Mouse (Mus musculus): ENCODE measurements at regions not wholly inside any gene's neighbourhood (a gene's known extent, or its start where the extent isn't known, plus 50 kb on each side); places are given as distances from the start of the nearest gene placed in this dataset.

DNA sequence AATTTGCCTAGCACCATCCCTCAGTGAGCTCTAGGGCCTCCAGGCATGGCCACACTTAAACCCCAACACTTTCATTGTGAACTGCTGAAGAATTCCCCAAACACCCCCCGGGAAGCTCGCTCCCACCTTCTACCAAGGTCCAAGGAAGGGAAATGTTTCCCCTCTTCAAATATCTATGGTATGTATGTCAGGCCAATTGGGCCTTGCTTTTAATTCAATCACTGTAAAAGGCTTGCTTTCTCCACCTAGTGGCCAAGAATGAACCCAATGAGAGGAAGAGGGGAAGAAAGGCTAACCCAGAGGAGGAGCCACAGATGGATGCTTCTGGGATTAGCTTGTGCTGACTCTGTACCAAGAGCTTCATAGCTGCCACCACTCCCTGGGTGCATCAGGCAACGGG, 336.3 kb upstream of the Tgfbr2 start:
- ATAC-seq: no peak

GRCm38 (mm10) chr9:116507756-116508155, 332.6 kb upstream of the Tgfbr2 start:
- ATAC-seq: no peak

- no peak for ATAC-seq
These were observed 327.7 kb upstream of the Tgfbr2 start for GRCm38 (mm10) chr9:116502831-116503230.

DNA sequence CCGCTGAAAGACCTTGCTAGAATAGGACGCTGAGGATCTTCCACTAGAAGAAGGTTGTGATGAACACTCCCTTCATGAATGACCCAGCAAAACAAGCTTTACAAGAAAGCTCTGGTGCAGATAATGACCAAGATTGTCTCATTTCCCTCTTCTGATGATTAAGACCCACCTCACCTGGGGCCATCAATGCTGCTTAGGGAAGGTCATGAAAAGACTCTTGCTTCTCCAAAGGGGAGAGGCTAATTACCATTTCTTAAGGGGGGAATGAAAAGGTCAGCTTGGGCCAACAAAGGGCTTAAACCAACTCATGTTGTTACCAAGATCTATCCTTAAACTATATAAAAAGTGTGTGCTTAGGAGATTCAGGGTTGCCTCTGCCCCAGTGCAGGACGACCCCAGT, 325.8 kb upstream of the Tgfbr2 start:
- ATAC-seq: no peak

- ATAC-seq: no peak
These were observed 316.1 kb upstream of the Tgfbr2 start for GRCm38 (mm10) chr9:116491227-116491626.

DNA sequence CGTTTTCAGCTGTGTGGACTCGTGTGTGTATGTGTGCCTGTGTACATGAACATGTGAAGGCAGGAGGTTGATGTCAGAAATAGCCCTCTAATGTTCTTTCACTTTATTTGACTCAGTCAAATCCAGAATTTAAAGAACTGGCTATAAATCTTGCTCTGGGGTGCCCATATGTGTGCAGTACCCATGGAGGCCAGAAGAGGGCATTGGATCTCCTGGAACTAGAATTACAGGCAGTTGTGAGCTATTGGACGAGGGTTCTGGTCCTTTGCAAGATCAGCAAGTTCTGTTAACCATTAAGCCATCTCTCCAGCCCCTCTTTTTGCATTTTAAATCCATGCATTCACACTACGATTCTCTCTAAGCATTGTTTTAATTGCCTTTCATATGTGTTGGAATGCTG, 314.6 kb upstream of the Tgfbr2 start:
- ATAC-seq: no peak

GRCm38 (mm10) chr9:116489273-116489672, 314.1 kb upstream of the Tgfbr2 start:
- ATAC-seq: no peak

DNA sequence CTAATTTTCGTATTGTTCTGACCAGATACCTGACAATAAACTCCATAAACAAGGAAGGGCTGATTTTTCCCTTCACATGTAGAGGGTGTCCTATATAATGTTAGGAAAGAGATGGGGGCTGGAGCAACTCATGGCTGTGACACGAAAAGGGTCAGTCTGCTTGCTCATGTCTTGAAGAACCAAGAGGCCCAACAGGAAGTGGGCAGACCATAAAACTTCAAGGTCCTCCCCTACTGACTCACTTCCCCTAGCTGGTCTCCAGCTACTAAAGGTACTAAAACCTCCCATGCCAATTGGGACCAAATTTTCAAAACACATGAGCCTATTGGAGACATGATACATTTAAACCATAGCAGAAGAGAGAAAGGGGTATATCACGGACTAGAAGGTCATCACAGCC, 302.1 kb upstream of the Tgfbr2 start:
- no peak for ATAC-seq

DNA sequence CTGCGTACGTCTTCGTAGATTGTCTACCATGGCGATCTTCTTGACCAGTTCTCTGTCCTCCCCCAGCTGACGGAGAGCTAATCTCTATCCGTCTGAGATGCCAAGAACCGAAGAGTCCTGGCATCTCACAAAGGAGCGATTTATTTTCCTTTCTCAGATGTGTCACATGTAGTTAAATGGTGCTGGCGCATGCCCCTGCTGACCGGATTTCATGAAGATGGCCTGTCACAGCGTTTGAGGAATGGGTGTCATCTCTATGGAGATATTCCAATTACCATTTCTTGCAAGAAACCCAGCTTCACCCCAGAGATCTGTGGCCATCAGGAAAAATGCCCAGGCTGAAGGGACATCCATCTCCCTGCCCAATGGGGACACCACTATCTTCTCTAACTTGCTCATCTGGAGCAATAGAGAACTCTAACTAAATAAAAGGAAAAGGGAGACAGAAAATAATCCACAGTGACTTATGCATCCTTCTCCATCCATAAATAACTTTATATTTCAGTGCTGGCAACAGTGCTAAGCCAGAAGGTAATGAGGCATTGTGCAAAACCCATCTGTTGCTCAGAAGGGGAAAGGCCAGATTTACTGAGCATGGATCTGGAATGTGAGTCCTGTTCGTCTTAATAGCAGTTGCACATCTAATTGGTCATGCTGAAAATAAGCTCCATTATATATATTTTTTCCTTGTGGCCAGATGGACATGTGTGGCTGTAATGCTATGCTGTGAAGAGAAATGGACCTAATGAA, 300.2 kb upstream of the Tgfbr2 start:
- no peak for ATAC-seq

DNA sequence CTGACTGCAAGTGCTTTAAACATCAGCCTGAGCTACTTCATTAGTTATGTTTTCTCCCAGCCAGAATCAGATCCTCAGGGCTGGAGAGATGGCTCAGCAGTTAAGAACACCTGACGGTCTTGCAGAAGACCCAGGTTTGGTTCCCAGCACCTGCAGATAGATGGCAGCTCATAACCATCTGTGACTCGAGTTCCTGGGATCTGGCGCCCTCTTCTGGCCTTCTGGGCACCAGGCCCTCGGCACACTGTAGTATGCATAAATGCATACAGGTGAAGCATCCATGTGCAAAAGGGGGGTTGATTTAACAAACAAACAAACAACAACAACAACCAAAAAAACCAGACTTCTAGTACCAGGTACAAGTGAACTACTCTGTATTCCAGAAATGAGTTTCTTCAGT, 297.7 kb upstream of the Tgfbr2 start:
- no peak for ATAC-seq

- ATAC-seq: no peak
These were observed 293.6 kb upstream of the Tgfbr2 start for GRCm38 (mm10) chr9:116468569-116469250.

DNA sequence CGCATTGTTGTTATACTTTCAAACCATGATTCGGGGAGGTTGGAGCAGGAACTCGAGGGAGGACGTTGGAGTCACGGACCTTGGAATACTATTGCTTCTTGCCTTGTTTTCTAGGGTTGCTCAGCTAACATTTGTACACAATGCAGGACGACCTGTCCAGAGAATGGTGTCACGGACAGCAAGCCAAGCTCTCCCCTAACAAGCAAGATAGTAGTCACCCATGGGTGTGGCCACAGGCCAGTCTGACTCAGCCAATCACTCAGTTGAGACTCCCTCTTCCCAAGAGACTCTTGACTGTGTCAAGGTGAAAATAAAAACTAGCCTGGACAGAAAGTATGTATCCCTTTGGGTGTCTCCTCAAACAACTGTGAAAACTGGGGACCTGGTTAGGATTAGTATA, 291.2 kb upstream of the Tgfbr2 start:
- no peak for ATAC-seq

- no peak for ATAC-seq
These were observed 289.5 kb upstream of the Tgfbr2 start for GRCm38 (mm10) chr9:116464626-116465025.

- no peak for ATAC-seq
These were observed 287.1 kb upstream of the Tgfbr2 start for GRCm38 (mm10) chr9:116462232-116462631.

DNA sequence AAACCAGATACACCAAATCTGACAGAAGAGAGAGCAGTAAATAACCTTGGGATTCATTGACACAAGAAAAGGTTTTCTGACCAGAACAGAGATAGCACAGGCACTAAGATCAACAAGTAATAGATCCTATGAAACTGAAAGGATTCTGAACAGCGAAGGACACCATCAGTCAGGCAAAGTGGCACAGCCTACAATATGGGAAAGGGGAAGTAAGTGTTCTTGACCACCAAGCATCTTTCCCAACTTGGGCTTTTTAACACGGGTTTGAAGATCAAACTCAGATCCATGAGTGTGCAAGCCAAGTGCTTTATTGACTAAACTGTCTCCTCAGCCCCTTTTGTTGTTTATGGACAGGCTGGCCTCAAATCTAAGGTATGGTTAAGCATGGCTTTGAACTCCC, 284.9 kb upstream of the Tgfbr2 start:
- ATAC-seq: no peak

DNA sequence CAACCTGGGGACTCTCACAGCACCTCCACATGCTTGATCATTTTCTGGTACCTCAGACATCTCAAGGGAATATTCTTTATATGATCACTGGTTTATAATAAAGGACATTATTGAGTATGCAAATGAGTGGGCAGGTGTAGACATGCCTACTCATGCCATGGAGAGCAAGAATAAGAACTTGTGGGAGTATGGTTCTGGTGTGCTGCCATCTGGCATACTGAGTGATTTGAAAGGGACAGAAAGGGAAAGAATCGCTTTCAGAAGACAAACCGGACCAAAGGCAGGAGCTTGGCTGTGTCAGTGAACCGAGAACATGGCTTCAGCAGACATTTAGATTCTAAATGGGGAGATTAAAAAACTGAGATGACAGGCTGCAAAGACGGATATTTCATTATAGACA, 276.9 kb upstream of the Tgfbr2 start:
- ATAC-seq: no peak

- no peak for ATAC-seq
These were observed 275.7 kb upstream of the Tgfbr2 start for GRCm38 (mm10) chr9:116450829-116451228.

GRCm38 (mm10) chr9:116447734-116448133, 272.6 kb upstream of the Tgfbr2 start:
- no peak for ATAC-seq

- ATAC-seq: no peak
These were observed 263.4 kb upstream of the Tgfbr2 start for GRCm38 (mm10) chr9:116438580-116438979.

DNA sequence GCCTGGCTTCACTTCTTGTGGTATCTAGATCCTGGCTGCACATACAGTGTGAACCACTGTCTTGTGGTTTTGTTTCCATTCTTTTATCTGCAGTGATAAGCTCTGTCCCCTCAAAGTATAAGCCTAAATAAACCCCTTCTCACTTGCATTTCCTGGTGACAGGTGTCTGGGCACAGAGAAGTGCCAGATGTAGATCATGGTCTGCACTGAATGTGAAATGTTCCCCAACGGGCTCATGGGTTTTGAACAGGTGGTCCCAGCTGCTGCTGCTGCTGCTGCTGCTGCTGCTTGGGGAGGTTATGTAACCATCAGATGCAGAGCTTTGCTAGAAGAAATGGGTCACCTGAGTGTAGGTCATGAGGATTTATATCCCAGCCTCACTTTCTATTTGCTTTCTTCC, 259.3 kb upstream of the Tgfbr2 start:
- no peak for ATAC-seq

GRCm38 (mm10) chr9:116429061-116429460, 253.9 kb upstream of the Tgfbr2 start:
- no peak for ATAC-seq

GRCm38 (mm10) chr9:116428475-116428874, 253.3 kb upstream of the Tgfbr2 start:
- ATAC-seq: no peak

DNA sequence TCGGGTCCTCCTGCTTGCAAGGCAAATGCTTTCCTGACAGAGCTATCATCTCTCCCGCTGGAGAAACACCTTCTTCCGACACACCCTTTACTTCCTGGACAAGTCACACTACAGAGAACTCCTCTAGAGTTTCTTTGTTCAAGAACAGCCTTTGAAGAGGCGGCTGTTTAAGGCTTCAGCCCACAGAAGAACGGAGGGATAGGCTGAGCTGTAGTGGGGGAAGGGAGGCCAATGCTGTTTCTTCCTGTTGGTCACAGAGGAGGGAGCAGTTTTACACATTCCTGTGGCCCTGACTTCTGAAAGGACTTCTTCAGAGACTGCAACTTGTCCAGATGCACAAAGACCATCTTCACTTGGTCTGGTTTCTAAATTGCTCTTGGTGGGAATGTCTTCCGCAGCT, 252.1 kb upstream of the Tgfbr2 start:
- ATAC-seq: no peak

DNA sequence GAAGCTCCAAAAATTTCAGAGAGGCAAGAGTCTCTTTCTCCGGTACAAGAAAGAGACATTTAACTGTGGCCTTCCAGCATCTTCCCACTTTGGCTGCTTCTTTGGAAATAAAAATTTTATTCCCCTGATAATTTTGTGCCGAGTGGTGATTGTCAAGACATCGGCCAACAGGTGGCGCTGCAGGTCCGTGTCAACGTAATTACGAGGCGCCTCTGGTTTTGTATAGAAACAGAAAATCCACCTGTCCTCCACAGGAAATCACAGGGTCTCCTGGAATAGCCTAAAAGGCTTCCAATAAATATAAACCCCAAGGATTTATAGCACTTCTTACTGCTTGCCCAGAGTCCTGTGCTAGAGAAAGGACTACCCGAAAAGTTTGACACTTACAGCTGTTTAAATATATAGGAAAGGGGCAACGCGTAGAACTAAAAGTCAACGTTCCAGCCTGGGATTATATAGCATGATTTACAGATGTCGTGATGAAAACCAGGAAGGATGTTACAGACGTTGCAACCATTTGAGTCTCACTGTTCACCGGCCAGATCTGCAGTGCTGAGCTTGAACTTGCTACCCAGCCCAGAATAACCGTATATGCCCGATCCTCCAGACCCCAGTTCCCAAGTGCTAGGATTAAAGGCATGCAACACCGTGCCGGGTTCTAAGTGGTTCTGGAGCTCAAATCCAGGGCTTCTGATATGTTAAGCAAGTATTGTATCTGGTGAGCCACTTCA, 251.3 kb upstream of the Tgfbr2 start:
- ATAC-seq: no peak
